ENCODE assay signal across 40 mouse cellular contexts in the genomic region with DNA sequence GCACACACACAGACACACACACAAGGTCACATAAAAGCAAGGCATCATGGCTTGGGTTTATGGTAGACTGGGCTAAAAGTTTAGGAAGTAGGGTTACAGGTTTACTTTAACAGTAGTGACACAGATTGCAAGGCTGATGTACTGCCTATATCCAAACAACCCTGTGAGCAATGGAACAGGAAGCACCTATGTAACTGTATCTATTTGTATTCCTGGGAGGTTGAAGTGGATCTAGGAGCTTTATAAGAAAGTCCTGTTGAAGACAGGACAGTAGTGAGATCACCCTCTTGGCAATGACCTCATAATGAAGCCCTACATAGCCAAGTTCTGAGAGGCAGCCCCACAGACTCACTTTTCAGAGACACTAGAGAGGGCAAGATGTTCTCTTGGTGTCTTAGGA. TPM values are rescaled to one million over a fixed set of nuclear protein-coding genes. Genes with fewer than 3 reads are reported as not detected.
"Had no signal": no experiment of that assay in that cellular context is flagged by ENCODE, and none has a peak within 500 bp of the region (broad histone marks: within the 10 kb centered on the region; RNA-seq: fewer than 3 reads in every experiment).

A gene (plus strand): TSS at position 301 of the 400 bp plus-strand sequence.

- H3K27ac ChIP-seq: embryonic facial prominence, embryonic 10.5 days; embryonic facial prominence, embryonic 12.5 days; embryonic facial prominence, embryonic 13.5 days; embryonic facial prominence, embryonic 15.5 days; forebrain, embryonic 10.5 days; forebrain, embryonic 12.5 days; forebrain, embryonic 13.5 days; forebrain, embryonic 15.5 days; gastrocnemius, adult 2 months; heart, adult 2 months had no signal

- H3K9ac ChIP-seq: embryonic facial prominence, embryonic 12.5 days; embryonic facial prominence, embryonic 13.5 days; embryonic facial prominence, embryonic 15.5 days; forebrain, embryonic 12.5 days; forebrain, embryonic 13.5 days; forebrain, embryonic 15.5 days; forebrain, postnatal 0 days had no signal

- ATAC-seq: forebrain, embryonic 13.5 days; forebrain, embryonic 14.5 days; forebrain, embryonic 15.5 days; forebrain, embryonic 16.5 days; forebrain, postnatal 0 days had no signal

- H3K9me3 ChIP-seq: embryonic facial prominence, embryonic 10.5 days; embryonic facial prominence, embryonic 12.5 days; embryonic facial prominence, embryonic 13.5 days; embryonic facial prominence, embryonic 15.5 days; forebrain, embryonic 10.5 days; forebrain, embryonic 12.5 days; forebrain, embryonic 13.5 days; forebrain, embryonic 15.5 days had no signal

- H3K4me3 ChIP-seq: embryonic facial prominence, embryonic 10.5 days; embryonic facial prominence, embryonic 12.5 days; embryonic facial prominence, embryonic 13.5 days; embryonic facial prominence, embryonic 15.5 days; erythroblast, embryonic 14.5 days; forebrain, embryonic 10.5 days; forebrain, embryonic 12.5 days; forebrain, embryonic 13.5 days; forebrain, embryonic 15.5 days; gastrocnemius, adult 2 months; heart, adult 2 months had no signal

- H3K27me3 ChIP-seq: embryonic facial prominence, embryonic 12.5 days; embryonic facial prominence, embryonic 13.5 days; embryonic facial prominence, embryonic 15.5 days; forebrain, embryonic 12.5 days; forebrain, embryonic 13.5 days; forebrain, embryonic 15.5 days had no signal

- H3K4me1 ChIP-seq: embryonic facial prominence, embryonic 10.5 days; embryonic facial prominence, embryonic 12.5 days; embryonic facial prominence, embryonic 13.5 days; embryonic facial prominence, embryonic 15.5 days; forebrain, embryonic 10.5 days; forebrain, embryonic 12.5 days; forebrain, embryonic 13.5 days; forebrain, embryonic 15.5 days had no signal

- DNase-seq: cerebellum, adult 8-10 months; cerebellum, adult 9-10 months; cerebellum, adult 9-11 months; cerebellum, postnatal 10 days; cerebellum, postnatal 14 days; cerebellum, postnatal 25 days; cerebellum, postnatal 36 days; embryo, embryonic 11 days; forebrain, postnatal 0 days; gastrocnemius, adult 2 months; gastrocnemius, postnatal 10 days; gastrocnemius, postnatal 14 days; gastrocnemius, postnatal 25 days; gastrocnemius, postnatal 36 days; heart, adult 11 months; heart, adult 18-20 months; heart, adult 2 months had no signal

- H3K36me3 ChIP-seq: embryonic facial prominence, embryonic 10.5 days; embryonic facial prominence, embryonic 12.5 days; embryonic facial prominence, embryonic 13.5 days; embryonic facial prominence, embryonic 15.5 days; forebrain, embryonic 10.5 days; forebrain, embryonic 12.5 days; forebrain, embryonic 15.5 days had no signal

- H3K4me2 ChIP-seq: embryonic facial prominence, embryonic 12.5 days; embryonic facial prominence, embryonic 13.5 days; embryonic facial prominence, embryonic 15.5 days; forebrain, embryonic 12.5 days; forebrain, embryonic 13.5 days; forebrain, embryonic 15.5 days had no signal

RNA-seq across cellular contexts. Expression of the gene that starts here (rescaled TPM):
- total RNA-seq: common myeloid progenitor, adult 5-6 weeks; forebrain, postnatal 0 days; gastrocnemius, adult 18-20 months; gastrocnemius, adult 2 months; gastrocnemius, adult 8-10 months; gastrocnemius, postnatal 10 days; gastrocnemius, postnatal 14 days; gastrocnemius, postnatal 25 days; gastrocnemius, postnatal 36 days; gastrocnemius, postnatal 4 days; granulocyte monocyte progenitor cell, adult 5-6 weeks; heart, adult 18-20 months; heart, adult 2 months; heart, adult 8-10 months had no signal
- polyA plus RNA-seq: cortical plate, adult 2 months; embryonic facial prominence, embryonic 10.5 days; embryonic facial prominence, embryonic 11.5 days; embryonic facial prominence, embryonic 12.5 days; embryonic facial prominence, embryonic 13.5 days; embryonic facial prominence, embryonic 14.5 days; embryonic facial prominence, embryonic 15.5 days; erythroblast, embryonic 14.5 days; forebrain, embryonic 10.5 days; forebrain, embryonic 11.5 days; forebrain, embryonic 12.5 days; forebrain, embryonic 13.5 days; forebrain, embryonic 14.5 days; forebrain, embryonic 15.5 days; forebrain, embryonic 16.5 days; forebrain, postnatal 0 days; frontal cortex, adult 2 months; gonadal fat pad, adult 2 months; heart, adult 2 months had no signal
